Mouse (Mus musculus) midbrain, embryonic 11.5 days (tissue): ENCODE results near the gene Chrnb1. TPM values are rescaled to one million over a fixed set of nuclear protein-coding genes. Genes with fewer than 3 reads are reported as not detected.

Source experiments
- ATAC-seq: fragments of 200-750 bp; cut with Nextera tagmentation; 2 replicates; pipeline ENCODE4 v1.8.0; 2017; ENCODE audit warnings: moderate TSS enrichment, moderate library complexity; ENCODE audit not compliant: low FRiP score
- DNase-seq: peaks from one replicate; pipeline ENCODE4 v3.0.0; 2015; ENCODE audit warnings: low spot score; ENCODE audit errors: missing footprints
- H3K27ac ChIP-seq: fragments of 300-500 bp; sonication (generic); 2 replicates; pipeline ENCODE4 v1.5.1; 2014; ENCODE audit warnings: low read depth, low read length
- H3K27me3 ChIP-seq: fragments of 300-500 bp; sonication (generic); 2 replicates; pipeline ENCODE4 v1.6.1; 2014; ENCODE audit warnings: mild to moderate bottlenecking, low read length, moderate library complexity, mixed read lengths; ENCODE audit not compliant: control insufficient read depth, insufficient read depth
- H3K36me3 ChIP-seq: fragments of 300-500 bp; sonication (generic); 2 replicates; pipeline ENCODE4 v1.6.1; 2014; ENCODE audit warnings: mild to moderate bottlenecking, low read length, moderate library complexity, mixed read lengths; ENCODE audit not compliant: control insufficient read depth, insufficient read depth
- H3K4me1 ChIP-seq: fragments of 300-500 bp; sonication (generic); 2 replicates; pipeline ENCODE4 v1.6.1; 2014; ENCODE audit warnings: low read length; ENCODE audit not compliant: control insufficient read depth, insufficient read depth
- H3K4me2 ChIP-seq: fragments of 300-500 bp; sonication (generic); 2 replicates; pipeline ENCODE4 v1.6.1; 2014; ENCODE audit warnings: mild to moderate bottlenecking, moderate library complexity
- H3K4me3 ChIP-seq: fragments of 300-500 bp; sonication (generic); 2 replicates; pipeline ENCODE4 v1.5.1; 2014; ENCODE audit warnings: low read depth, low read length
- H3K9ac ChIP-seq: fragments of 300-500 bp; sonication (generic); 2 replicates; pipeline ENCODE4 v1.6.1; 2014; ENCODE audit warnings: low read length
- H3K9me3 ChIP-seq: fragments of 300-500 bp; sonication (generic); 2 replicates; pipeline ENCODE4 v1.6.1; 2016; ENCODE audit warnings: low read length; ENCODE audit not compliant: control insufficient read depth
- WGBS: fragments of 180-500 bp; shearing (Covaris S2); extraction: QIAGEN DNeasy Blood & Tissue Kit; methylation state at CpG from one replicate; pipeline ENCODE4 v1.1.7; 2014; 5-methylcytosine and 5-hydroxymethylcytosine counted together
- polyA plus RNA-seq: library from polyadenylated mRNA; unstranded; fragments of >200 nt; fragmentation: Nextera tagmentation; extraction: Ambion mirVana; gene quantifications from 2 replicates; pipeline ENCODE4 v1.2.1, GENCODE M21; 2014

Gene Chrnb1
- polyA plus RNA-seq: 0.67 and 0.79 TPM in 2 replicates

DNA sequence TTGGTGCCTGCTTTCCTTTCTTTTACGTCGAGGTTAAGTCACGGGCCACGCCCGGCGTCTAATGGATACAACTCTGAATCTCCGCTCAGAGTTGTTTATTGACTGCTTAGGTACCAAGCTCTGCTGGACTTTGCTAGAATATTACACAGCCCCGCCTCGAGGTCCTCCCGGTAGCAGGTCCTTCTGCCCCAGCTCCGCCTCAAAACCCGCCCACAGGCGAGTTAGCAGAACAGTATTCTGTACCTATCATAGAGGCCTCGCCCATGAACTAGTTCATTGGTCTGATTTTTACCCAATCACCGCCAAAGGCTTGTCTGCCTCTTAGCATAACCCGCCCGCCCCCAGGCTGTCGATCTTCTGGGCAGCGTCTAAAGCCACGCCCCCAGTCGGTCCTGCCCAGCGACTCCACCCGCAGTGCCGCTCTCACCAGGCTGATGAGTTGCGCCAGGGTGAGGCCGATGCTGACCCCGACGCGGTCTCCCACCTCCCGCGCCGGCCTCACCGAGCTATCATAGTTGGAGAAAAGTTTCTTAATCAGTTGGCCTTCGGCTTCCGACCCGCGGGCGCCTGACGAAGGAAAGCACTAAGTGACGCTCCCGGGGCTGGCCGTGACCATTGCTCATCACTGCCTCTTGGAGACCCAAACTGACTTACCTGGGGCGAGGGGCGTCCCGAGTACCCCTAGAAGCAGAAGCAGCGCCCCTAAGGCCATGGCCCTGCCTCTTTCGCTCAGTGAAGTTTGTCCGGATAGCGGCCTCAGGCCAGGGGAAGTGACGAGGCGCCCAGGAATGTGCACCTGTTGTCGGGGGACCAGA is at the start of gene Chrnb1:
Gene Chrnb1 (minus strand): TSS at position 776 of the 815 bp plus-strand sequence.
- peak within 1 kb of the TSS; percentile 49; the same call in 1 of the 2 replicates for H3K9ac ChIP-seq
- peaks cover 20% of the 10 kb centered on the region for H3K4me1 ChIP-seq
- H3K9me3 ChIP-seq: no peaks in the 10 kb centered on the region
- H3K4me3 ChIP-seq: peak within 1 kb of the TSS; percentile 31
- ATAC-seq (peak; percentile 93), DNase-seq (peak; percentile 95)
- H3K27me3 ChIP-seq: peaks cover 11% of the 10 kb centered on the region
- H3K36me3 ChIP-seq: no peaks in the 10 kb centered on the region
- WGBS: 2% methylated on average over 52 of the region's 52 CpGs
- no peak within 1 kb of the TSS for H3K27ac ChIP-seq
- H3K4me2 ChIP-seq: peak within 1 kb of the TSS; percentile 76

GRCm38 (mm10) chr11:69838714-69839104 is 43.0 kb upstream of the Chrnb1 start:
- H3K4me2 ChIP-seq: peak overlapping the region; percentile 87
- ATAC-seq (no peak), DNase-seq (no peak)
- peak overlapping the region; percentile 56 for H3K9ac ChIP-seq
- H3K27ac ChIP-seq: peak overlapping the region; percentile 31; the same call in 1 of the 2 replicates
- H3K36me3 ChIP-seq: no peaks in the 10 kb centered on the region; the same call in 1 of the 2 replicates
- WGBS: 2% methylated on average over 7 of the region's 7 CpGs
- no peaks in the 10 kb centered on the region for H3K9me3 ChIP-seq
- H3K4me3 ChIP-seq: peak overlapping the region; percentile 62
- H3K4me1 ChIP-seq: peaks cover 33% of the 10 kb centered on the region
- H3K27me3 ChIP-seq: peaks cover 4% of the 10 kb centered on the region; the same call in 1 of the 2 replicates

GRCm38 (mm10) chr11:69837952-69838713 is 42.4 kb upstream of the Chrnb1 start, which contains the start of gene Tmem256:
Gene Tmem256, plus strand, starts transcription at chr11:69838514.
- peaks cover 38% of the 10 kb centered on the region for H3K4me1 ChIP-seq
- peaks cover 8% of the 10 kb centered on the region; the same call in 1 of the 2 replicates for H3K27me3 ChIP-seq
- H3K9ac ChIP-seq: peak within 1 kb of the TSS; percentile 90
- peak within 1 kb of the TSS; percentile 62 for H3K4me3 ChIP-seq
- under 1% methylated on average over 34 of the region's 34 CpGs for WGBS
- H3K9me3 ChIP-seq: no peaks in the 10 kb centered on the region
- H3K4me2 ChIP-seq: peak within 1 kb of the TSS; percentile 87
- H3K27ac ChIP-seq: peak within 1 kb of the TSS; percentile 73
- DNase-seq (peak; percentile 100), ATAC-seq (peak; percentile 87)
- peaks cover 2% of the 10 kb centered on the region; the same call in 1 of the 2 replicates for H3K36me3 ChIP-seq

DNA sequence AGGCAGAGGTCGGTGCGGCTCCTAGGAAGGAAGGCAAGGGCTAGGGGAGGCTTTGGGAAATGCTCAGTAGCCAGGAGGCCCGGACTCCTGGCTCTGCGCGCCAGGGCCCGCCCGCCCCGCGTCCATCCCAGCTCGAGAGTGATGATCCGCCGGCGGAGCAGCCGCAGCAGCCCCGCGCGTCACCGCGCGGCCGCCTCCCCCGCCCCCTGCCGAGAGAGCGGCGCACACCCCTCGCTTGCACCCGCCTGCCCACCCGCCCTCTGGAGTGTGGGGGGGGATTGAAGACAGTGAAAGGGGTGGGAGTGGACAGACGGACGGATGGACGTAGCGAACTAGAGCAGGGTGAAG is 41.8 kb upstream of the Chrnb1 start, which contains the start of gene Nlgn2:
Gene Nlgn2 (minus strand): TSS at position 181 of the 348 bp plus-strand sequence.
- peak within 1 kb of the TSS; percentile 90 for H3K9ac ChIP-seq
- peak within 1 kb of the TSS; percentile 73 for H3K27ac ChIP-seq
- peaks cover 2% of the 10 kb centered on the region; the same call in 1 of the 2 replicates for H3K36me3 ChIP-seq
- H3K4me1 ChIP-seq: peaks cover 38% of the 10 kb centered on the region
- no peaks in the 10 kb centered on the region for H3K9me3 ChIP-seq
- H3K27me3 ChIP-seq: peaks cover 8% of the 10 kb centered on the region; the same call in 1 of the 2 replicates
- WGBS: 0% methylated on average over 22 of the region's 32 CpGs
- peak within 1 kb of the TSS; percentile 62 for H3K4me3 ChIP-seq
- DNase-seq (no peak), ATAC-seq (no peak; the same call in 1 of the 2 replicates)
- H3K4me2 ChIP-seq: peak within 1 kb of the TSS; percentile 87

GRCm38 (mm10) chr11:69836703-69837576 is 41.2 kb upstream of the Chrnb1 start:
- Histone ChIP-seq H3K27ac (peak overlapping the region; percentile 73), H3K4me3 (peak overlapping the region; percentile 62), H3K27me3 (peaks cover 8% of the 10 kb centered on the region; the same call in 1 of the 2 replicates), H3K36me3 (peaks cover 2% of the 10 kb centered on the region; the same call in 1 of the 2 replicates), H3K9me3 (no peaks in the 10 kb centered on the region), H3K9ac (peak overlapping the region; percentile 90), H3K4me1 (peaks cover 38% of the 10 kb centered on the region), H3K4me2 (peak overlapping the region; percentile 87)
- peak; percentile 8; the same call in 1 of the 2 replicates for ATAC-seq
- peak; percentile 94 for DNase-seq
- WGBS: 0% methylated on average over 41 of the region's 52 CpGs

DNA sequence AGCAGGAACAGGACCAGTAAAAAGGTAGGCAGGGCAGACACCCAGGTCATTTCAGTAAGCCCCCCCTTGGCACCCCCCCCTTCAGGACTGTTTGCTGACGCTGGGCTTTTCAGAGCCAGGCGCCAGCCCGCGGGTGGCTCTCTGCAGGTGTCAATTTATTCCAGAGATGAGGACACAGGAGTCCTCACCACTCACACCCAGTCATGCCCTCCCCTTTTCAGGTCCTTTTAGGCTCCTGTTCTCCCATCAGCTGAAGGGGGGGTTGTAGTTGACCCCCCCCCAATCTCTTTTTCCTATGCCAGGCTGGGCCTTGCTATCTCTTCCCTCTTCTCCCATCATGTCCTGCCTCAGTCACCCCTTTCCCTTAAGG is 40.2 kb upstream of the Chrnb1 start:
- peak overlapping the region; percentile 73; the same call in 1 of the 2 replicates for H3K27ac ChIP-seq
- H3K9me3 ChIP-seq: no peaks in the 10 kb centered on the region
- ATAC-seq (no peak), DNase-seq (peak; percentile 88)
- peak overlapping the region; percentile 87 for H3K4me2 ChIP-seq
- H3K36me3 ChIP-seq: peaks cover 2% of the 10 kb centered on the region; the same call in 1 of the 2 replicates
- 2% methylated on average over 4 of the region's 4 CpGs for WGBS
- peaks cover 8% of the 10 kb centered on the region; the same call in 1 of the 2 replicates for H3K27me3 ChIP-seq
- peaks cover 38% of the 10 kb centered on the region for H3K4me1 ChIP-seq
- H3K4me3 ChIP-seq: peak overlapping the region; percentile 62
- H3K9ac ChIP-seq: peak overlapping the region; percentile 90

- DNase-seq (peak; percentile 97), ATAC-seq (0 out of 2 replicates have a peak, but pooled peaks have one; percentile 3)
- Histone ChIP-seq H3K27ac (peak overlapping the region; percentile 17; the same call in 1 of the 2 replicates), H3K36me3 (peaks cover 2% of the 10 kb centered on the region; the same call in 1 of the 2 replicates), H3K9me3 (no peaks in the 10 kb centered on the region), H3K9ac (peak overlapping the region; percentile 21; the same call in 1 of the 2 replicates), H3K27me3 (peaks cover 8% of the 10 kb centered on the region; the same call in 1 of the 2 replicates), H3K4me1 (peaks cover 38% of the 10 kb centered on the region), H3K4me2 (peak overlapping the region; percentile 87), H3K4me3 (peak overlapping the region; percentile 62)
- 0% methylated on average over 9 of the region's 9 CpGs for WGBS
Observed at GRCm38 (mm10) chr11:69835326-69835965, 39.7 kb upstream of the Chrnb1 start.
